Mouse (Mus musculus) kidney, postnatal 14 days (tissue): ENCODE results near the gene Dnajc5.

ENCODE experiments used
- DNase-seq: peaks from one replicate; pipeline ENCODE4 v3.0.0; 2022; ENCODE audit warnings: mixed read lengths

The Dnajc5 gene

DNA sequence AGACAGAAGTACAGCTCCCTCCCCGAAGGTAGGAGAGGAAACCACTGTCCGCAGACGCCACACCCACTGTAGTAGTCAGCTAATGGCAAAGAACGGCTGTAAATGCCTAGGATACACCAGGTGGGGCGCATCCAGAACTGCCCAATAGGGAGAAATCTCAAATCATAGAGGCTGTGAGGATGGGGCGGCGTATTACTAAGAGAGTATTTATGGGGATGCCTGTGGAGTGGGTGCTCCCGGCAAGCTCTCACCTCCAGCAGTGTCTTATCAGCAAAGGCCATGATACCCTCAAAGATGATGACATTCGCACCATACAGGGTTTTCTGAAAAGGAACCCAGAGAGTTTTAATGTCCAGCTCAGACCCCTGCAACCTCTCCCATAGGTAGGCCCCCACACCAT, 53.7 kb downstream of the Dnajc5 start:
- no peak for DNase-seq

DNA sequence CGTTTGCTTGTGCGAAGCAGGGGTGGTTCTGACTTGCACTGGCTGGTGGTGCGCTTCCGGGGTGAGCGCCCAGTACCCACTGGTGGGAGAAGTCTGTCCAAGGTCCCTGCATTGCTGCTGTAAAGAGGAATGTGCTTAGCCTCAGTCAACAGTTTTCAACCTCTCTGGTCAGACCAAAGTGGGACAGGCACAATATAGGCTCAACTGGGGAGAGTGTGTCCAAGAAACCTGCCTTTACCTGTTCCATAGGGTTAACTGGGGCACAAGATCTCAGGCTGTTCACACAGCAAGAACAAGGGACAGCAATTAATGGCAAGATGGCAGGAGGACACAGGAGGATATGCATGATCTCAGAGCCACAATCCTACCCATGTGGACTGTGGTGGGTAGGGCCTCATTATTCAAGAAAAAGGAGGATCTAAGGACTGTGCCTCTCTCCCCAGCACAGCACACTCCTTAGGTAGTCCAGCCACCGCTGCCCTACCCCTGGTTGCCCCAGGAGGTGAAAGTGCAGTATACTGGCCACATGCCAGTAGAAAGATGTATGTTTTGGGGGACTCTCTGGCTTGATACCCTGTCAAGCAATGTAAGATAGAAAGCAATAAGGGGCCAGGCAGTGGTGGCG, 54.7 kb downstream of the Dnajc5 start:
- no peak for DNase-seq

DNA sequence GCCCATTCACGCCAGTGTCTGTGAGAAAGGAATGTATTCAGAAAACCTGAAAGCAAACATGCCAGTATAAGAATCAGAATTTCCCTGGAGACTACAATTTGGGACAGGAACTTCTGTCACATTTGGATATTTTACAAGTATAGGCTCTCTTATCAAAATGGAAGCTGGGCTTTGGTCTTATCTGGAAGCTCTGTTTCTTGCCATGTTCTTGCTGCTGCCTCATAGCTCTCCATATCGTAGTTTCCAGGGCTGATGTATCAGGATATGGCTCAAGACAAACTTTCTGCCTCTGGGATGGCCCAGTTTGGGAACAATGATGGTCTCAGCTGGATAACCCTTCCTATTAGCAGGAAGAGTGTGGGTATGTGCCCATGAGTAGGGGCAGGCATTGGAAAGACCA, 56.3 kb downstream of the Dnajc5 start:
- no peak for DNase-seq

DNA sequence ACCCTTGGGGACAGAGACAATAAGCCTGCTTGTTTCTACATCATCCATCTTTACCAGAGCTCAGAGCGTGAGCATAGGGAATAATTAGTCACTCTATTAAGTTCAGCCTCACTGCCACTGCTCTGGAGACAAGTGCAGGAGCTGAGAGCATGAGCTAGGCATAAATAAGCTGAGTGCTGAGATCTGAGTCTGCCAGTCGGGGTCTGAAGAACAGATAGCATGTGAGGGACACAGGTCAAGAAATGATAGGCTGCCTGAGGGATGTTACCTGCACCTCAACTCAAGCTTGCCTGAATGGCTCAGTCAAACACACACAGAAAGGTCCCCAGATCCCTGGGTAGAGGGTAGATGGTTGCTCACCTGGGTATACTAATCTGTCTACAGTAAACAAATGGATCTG, 56.8 kb downstream of the Dnajc5 start:
- DNase-seq = no peak

DNA sequence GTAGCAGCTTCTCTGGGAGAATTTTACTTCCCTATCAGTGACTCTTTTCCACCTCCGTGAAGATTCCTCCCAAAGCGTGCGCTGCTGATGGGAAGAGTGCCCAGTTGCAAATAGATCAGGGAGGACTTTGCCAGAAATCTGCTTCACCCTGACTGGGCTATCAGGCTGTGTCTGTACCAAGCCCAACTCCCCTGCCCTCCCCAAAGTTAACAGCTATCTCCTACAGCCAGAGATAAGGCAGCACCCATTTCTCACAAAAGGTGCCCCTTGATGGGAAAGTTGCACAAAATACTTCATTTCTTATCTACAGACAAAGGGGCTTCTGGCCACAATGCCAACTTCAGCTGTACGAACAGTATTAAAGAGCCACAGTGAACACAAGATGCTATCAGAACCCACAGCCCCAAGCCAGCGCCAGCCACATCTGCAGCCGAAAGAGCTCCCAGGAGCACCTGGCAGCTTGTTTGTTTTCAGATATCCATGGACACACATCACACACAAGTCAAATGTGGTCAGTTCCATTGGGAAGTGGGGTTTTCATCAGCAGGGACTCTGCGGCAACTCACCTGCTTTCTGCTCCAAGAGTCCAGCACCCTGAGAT, 57.8 kb downstream of the Dnajc5 start:
- no peak for DNase-seq

DNA sequence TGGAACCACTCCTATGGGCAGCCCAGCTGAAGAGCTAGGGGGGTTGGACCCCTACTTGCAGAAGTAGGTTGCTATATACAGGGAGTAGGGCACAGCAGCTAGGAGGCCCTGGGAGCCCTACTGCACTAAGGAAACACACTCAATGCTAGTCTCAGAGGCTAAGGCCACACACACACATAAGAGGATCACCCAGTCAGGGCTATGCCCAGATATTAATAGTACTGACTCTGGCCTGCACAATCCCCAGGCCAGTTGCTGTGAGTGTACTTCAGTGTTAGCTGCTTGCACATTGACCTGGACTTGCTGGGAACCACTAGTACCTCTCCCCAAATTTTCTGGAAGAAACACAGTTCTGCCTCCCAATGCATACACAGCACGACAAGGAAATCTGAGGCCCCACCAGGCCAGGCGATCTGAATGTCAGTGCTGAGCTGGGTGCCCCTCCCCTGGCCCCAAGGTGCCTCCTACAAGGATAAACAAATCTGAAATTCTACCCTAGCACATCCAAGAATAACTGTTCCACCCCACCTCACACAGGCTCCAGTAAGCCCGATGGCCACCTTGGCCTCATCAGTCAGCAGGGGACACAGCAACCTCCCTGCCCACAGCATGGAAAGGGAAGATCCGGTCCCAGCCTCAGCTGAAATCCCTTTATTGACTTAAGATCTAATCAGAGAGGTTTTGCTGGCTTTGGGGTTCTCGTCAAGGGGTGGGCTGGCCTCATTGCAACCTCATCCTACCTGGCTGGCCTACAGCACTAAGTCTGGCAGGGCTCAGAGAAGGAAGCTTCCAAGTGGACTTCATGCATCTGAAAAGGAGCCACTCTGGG, 58.7 kb downstream of the Dnajc5 start:
- DNase-seq = no peak

DNA sequence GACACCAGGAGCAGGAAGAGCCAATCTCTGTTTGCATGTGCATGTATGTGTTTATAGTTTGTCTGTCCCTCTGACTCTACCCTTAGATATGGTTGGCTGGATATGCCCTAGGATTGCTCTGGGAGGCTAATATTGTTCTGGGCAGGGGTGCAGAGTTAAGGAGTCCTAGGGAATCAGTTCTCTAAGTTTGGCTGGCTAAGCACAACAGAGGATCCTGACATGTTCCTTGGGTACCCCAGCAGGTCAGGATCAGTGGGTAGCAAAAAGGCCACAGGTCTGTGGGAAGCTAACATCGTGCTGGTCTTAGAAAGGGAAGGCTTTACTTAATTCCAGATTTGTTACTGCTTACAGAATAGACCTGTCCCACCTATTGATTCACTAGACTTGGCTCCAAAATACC, 59.4 kb downstream of the Dnajc5 start:
- no peak for DNase-seq

DNA sequence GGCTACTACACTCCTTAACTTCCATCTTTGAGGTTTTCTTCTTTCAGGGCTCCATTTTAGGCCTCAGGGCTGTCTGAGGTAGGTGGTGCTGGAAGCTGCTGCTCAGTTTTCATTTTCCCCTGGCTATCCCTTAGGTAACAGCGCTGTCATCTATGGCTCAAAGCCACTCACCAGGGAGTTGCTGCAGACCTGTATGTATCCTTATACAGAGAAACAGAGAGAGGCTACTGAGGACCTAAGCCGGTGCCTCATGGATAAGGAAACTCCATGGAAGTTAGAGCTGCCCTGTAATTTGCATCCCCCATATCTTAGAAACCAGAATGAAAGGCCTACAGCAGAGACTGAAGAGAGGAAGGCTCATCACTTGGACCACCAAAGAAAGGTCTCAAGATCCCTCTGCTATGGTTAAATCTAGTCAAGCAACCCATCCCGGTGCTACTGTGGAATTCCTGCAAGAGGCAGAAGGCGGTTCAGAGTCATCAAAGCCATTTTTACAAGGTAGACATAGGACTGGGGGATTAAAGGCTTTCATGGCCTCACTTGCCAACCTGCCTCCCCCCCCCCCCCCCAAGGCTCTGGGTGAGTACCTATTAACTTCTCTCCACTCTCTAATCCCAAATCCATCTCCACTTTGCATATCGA, 60.0 kb downstream of the Dnajc5 start:
- DNase-seq = no peak

DNA sequence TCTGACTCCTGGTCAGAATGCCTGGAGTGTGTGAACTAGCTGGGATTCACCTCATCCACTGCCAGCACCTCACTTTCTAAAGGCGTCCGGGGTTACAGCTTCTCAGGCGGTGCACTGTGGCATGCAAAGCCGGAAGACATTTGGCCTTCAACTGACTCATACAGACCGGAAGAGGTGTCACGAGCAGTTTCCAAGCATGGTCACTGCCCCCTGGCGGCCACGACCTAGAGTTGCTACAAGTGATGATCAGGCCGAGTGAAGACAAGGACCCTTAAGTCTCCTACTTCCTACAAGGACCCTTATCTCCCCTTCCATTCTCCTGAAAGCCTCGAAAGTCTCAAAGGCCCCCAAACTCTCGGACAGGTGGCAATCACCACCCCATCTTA, 60.7 kb downstream of the Dnajc5 start:
- peak; percentile 89 for DNase-seq

DNA sequence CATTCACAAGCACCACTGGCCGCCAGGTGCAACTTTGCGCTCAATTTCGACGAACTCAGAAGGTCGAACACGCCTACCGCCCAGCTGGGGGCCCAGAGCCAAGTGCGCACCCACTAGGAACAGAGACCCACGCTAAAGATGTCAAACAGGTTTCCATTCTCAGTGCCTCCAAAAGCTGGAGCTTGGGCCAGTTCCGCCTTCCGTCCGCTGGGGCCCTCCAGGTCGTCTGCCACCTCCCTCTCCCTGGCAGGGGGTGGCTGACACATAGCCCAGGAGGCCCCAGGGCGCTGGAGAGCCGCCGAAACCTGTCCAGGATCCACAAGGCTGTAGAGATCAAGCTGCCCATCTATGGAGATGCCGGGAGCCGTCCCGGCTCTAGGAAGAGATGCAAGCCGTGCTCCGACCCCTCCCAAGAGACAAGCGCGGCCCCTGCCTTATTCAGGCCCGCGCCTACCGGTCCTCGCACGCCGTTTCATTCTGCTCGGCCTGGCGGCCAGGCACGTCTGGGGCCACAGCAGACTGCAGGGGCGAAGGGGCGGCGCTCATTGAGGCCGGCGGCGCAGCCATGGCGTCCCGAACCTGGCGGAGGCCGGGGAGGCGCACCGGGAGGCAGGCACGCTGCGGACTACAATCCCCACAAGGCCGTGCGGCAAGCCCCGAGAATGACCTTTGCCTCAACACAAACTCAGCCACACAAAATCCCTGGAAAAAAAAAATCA, 61.3 kb downstream of the Dnajc5 start:
- peak; percentile 92 for DNase-seq

DNA sequence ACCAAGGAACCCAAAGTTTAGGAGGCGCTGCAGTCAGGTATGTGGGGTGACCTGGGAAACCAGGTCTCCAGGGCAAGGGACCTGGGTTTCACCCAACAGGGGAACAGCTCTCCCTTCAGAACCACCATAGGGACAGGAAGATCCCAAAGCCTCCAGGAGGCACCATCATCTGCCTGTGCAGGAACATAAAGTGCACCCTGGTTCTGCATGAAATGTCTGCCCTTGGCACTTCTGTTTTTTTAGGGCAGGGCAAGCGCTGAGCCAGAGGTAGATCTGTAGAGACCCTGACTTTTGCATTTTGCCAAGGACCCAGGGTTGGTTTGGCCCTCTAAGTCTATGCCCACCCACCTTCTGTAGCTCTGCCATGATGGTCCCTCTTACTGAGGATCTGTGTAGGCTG, 62.1 kb downstream of the Dnajc5 start:
- no peak for DNase-seq

DNA sequence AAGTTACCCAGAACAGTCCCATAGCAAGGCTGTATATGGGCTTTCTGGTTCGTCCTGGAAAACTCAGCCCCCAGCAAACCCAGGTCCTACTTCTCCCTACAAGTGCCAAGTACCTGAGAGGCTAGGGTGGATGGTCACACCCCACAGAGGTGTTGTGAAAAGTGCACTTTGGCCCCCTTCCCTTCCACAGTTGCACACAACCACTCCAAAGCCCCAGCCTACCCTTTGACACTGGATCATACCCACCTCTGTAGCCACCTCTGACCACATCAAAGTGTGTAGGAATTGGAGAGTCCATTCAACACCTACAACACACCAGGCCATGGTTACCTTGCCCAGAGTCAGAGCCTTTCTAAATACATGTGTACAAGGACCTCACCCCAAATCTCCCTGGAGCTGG, 62.7 kb downstream of the Dnajc5 start:
- DNase-seq = no peak

DNA sequence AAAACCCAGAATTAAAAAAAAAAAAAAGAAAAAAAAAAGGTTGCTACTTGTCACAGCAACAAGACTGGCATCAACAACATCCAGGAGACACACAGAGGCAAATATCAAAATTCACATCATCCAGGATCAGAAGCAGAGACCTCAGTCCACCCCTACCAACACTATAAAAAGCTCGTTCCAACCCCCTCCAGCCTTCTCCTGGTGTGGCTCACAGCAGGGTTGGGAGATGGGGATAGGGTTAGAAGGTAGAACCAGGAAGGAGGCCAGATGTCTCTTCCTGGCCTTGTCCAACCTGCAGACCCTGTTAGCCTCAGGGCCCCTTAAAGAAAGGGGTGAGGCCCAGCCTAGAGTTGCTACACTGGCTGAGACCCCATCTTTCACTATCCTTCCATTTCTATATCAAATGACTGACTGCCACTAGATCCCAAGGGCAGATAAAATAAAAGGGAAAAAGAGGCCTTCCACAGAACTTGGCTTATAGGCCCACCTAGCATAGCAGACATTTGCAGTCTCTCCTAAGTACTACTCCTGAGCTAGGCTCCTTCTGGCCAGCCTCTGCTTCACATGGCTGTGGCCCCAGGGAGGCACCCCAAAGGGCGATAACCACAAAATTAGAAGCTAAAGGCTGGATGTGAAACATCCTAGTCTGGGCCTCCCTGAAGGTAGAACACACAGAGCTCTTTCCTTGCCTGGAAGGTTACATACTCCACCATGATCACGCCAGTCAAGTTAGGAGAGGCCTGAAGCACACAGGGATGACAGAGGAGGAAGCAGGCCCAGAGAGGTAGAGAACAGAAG, 63.4 kb downstream of the Dnajc5 start:
- DNase-seq = no peak

DNA sequence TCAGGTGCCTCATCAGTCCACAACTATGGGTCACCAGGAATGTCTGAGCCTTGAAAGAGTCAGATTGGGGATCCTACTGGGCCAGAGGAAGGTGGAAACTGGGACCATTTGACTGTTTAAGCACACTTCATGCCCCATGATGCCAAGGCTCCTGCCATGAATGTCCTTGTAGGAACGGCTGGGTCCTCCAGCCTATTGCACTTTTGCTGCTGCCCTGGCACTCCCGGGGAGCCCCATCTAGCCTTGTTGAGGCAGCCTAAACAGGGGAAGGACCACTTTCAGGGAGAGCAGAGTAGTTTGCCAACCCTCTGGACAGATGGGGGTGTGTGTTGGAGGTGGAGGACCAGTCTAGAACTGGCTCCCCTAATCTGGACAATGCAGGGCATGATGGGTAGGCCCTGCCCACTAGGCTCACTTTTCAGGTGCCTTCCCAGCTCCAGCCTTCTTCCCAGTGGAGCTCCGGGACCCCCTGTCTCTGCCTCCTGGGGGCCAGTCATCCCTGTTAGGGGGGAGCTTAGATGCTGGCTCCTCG, 64.2 kb downstream of the Dnajc5 start, which contains the start of gene Uckl1:
TSS of gene Uckl1 (minus strand) at position 482 of the 532 bp plus-strand sequence.
- DNase-seq = no peak

DNA sequence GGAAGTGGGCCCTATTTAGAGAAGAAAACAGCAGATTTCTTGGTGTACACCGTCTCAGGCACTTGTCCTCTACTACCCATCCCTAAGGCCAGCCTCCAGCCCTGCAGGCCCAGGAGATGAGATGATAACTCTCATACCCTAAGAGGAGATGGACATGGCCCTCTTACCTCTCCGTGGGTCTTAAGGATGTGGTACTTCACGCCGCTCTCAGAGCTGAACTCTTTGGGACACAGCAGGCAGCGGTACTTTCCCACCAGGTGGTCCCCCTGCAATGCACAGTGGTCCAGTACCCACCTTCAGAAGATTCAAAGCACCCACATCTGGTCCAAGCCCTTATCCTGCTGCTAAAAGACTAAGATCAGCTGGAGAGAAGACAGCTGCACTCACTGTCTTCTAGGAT, 65.2 kb downstream of the Dnajc5 start:
- DNase-seq = no peak

DNA sequence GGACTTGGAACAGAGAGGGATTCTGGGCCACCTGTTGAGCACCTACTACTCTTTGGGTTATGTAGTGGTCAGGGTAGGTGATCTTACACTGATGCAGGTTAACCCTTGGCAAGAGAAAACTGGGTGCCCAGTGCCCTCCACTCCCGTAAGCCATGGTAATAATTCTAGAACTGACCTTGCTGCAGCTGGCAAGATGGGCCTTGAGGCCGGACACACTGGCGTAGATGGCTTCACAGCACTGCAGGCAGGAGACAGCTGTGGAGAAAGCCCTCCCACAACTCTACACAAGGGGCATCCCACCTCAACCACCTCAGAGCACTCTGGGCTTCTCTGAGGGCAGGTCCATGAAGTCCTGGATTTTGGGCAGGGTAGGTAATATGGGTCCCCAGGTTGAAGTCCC, 65.8 kb downstream of the Dnajc5 start:
- DNase-seq = no peak

DNA sequence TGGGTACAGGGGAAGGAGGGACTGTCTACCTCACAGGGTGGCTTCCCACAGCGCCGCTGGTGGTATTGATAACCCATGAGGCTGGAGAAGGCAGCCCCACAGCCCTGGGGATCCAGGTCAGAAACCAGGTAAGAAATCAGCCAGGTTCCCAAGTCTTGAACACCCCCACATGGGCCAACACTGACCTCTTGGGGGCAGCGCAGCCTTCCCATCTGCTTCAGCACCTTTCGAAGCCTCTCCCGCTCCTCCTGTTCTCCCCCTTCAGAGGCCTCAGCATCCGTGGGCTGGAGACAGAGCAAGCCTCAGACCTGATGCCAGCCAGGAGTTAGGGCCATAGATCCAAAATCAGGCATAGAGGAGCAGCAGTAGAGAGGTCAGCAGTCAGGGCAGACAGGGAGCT, 67.5 kb downstream of the Dnajc5 start:
- no peak for DNase-seq

DNA sequence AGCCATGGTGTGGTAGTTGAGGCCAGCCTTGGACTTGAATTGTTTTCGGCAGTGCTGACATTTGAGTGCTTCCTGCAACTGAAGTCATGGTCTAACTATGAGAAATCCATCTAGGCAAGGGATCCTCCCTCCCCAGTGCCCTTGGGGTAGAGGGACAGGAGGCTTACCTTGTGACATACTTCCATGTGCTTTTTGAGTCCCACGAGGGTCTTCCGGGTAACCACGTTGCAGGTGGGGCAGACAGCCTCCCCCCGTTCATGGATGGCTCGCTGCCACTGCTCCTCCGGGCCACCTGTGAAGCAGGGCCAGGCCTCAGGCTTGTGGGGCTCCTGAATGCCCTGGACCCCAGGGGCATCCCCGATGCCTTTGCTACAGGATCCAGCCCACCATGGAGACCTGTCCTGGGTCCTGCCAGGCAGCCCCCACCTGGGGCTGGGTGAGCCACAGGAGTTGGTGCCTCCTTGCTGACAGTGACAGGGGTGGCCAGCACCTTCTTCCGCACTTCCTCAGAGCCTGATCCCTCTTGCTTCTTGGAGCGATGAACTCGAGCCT, 68.0 kb downstream of the Dnajc5 start:
- no peak for DNase-seq

DNA sequence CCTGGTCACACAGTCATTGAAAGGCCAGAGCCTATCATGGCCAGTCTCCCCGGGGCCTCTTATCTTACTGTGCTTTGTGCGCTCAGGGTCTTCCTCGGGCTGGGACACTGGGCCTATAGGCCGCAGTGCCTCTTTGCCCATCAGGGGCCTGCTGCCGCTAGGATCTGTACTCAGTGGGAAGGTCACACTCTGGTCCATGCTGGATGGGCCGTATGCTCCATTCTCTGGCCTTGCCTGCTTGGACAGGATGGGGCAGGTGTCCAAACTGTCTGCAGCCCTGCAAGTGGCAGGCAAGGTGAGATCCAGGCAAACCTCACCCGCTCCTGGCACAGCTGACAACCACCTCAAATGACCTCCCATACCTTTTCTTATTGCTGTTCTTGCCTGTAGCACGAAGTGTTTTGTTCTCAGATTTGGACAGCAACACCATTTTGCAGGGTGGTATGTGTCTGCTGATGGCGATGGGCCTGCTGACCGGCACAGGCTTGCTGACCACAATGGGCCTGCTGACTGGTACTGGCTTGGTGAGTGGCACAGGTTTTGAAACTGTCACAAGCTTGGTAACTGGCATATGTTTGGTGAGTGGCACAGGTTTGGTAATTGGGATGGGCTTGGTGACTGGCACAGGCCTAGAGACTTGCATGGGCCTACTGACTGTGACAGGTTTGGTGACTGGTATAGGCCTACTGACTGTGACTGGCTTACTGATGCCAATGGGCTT, 68.9 kb downstream of the Dnajc5 start:
- no peak for DNase-seq

DNA sequence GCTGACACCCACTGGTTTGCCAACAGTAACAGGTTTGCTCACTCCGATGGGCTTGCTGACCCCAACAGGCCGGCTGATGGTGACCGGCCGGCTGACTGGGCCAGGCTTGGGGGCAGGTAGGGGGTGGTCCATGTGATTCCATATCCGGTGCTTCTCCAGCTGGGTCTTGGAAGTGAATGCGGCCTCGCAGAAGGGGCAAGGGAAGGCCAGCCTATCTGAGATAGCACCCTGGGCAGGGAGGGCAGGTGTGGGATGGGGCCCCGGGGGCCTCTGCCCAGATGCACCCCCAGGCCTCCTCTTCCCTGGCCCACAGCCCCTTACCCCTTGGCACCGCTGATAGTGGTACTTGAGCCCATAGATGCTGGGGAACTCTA, 69.4 kb downstream of the Dnajc5 start:
- DNase-seq = no peak

DNA sequence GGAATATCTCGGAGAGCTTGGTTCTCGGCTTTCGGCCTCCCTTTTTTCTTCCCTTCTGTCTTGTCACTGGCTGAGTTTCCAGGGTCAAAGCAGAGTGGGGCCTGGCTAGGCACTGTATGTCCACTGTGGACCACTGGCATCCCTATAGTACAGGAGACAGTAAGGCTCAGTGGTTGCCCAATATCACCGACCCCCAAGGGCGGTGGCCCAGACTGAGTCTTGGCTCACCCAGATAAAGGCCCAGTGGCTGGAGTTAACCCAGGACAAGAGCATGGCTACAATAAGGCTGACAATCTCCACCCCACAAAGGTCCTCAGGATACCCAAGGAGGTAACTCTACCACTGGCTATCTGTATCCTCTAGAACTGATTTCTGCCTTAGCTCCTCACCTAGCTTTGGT, 70.2 kb downstream of the Dnajc5 start:
- no peak for DNase-seq
